Mouse (Mus musculus) spleen, adult 2 months (tissue): ENCODE data around the gene Hoxa9. TPM values are rescaled to one million over a fixed set of nuclear protein-coding genes. Genes with fewer than 3 reads are reported as not detected.

Experiments
- DNase-seq, 2 experiments: peaks; one replicate each; pipeline versions ENCODE4 v3.0.0 to v3.0.0-alpha.2; 2012 to 2021; ENCODE audit warnings: low spot score in 2 of 2, low read depth in 1 of 2
- H3K27ac ChIP-seq: fragments of 200-500 bp; 2 replicates; pipeline ENCODE4 v1.5.1; 2012; ENCODE audit warnings: low read length, inconsistent platforms; ENCODE audit not compliant: insufficient read depth
- H3K27me3 ChIP-seq: fragments of 200-500 bp; 2 replicates; pipeline ENCODE4 v1.6.1; 2012; ENCODE audit warnings: mild to moderate bottlenecking, moderate library complexity, low read length, inconsistent platforms; ENCODE audit not compliant: control insufficient read depth, insufficient read depth
- H3K36me3 ChIP-seq: fragments of 200-500 bp; 2 replicates; pipeline ENCODE4 v1.6.1; 2012; ENCODE audit warnings: mild to moderate bottlenecking, low read length, inconsistent platforms; ENCODE audit not compliant: control insufficient read depth, insufficient read depth
- H3K4me1 ChIP-seq: fragments of 200-500 bp; 2 replicates; pipeline ENCODE4 v1.6.1; 2011; ENCODE audit warnings: inconsistent platforms; ENCODE audit not compliant: control insufficient read depth, insufficient read depth, insufficient read length
- H3K4me3 ChIP-seq: fragments of 200-500 bp; 2 replicates; pipeline ENCODE4 v1.5.1; 2011; ENCODE audit warnings: mild to moderate bottlenecking, inconsistent platforms; ENCODE audit not compliant: insufficient read depth, insufficient read length; ENCODE audit errors: extremely low read depth
- CTCF ChIP-seq: fragments of 200-500 bp; IDR thresholded peaks from 2 replicates; pipeline ENCODE4 v1.5.1; 2011; ENCODE audit warnings: mild to moderate bottlenecking, inconsistent platforms; ENCODE audit not compliant: insufficient read depth, insufficient read length, insufficient replicate concordance; ENCODE audit errors: extremely low read depth
- POLR2A ChIP-seq: fragments of 200-500 bp; IDR thresholded peaks from 2 replicates; pipeline ENCODE4 v1.6.1; 2011; ENCODE audit warnings: low read depth, low read length, inconsistent platforms
- WGBS: fragments of 180-500 bp; shearing (Covaris S2); methylation state at CpG from one replicate; pipeline ENCODE4 v1.1.7; 2018; 5-methylcytosine and 5-hydroxymethylcytosine counted together
- polyA plus RNA-seq: library from polyadenylated mRNA; depleted of rRNA; stranded (reverse); fragments of >200 nt; gene quantifications from 2 replicates; pipeline ENCODE4 v1.2.3, GENCODE M21; 2012

Gene Hoxa9
- polyA plus RNA-seq, 1 experiment, result 0.18 TPM

DNA sequence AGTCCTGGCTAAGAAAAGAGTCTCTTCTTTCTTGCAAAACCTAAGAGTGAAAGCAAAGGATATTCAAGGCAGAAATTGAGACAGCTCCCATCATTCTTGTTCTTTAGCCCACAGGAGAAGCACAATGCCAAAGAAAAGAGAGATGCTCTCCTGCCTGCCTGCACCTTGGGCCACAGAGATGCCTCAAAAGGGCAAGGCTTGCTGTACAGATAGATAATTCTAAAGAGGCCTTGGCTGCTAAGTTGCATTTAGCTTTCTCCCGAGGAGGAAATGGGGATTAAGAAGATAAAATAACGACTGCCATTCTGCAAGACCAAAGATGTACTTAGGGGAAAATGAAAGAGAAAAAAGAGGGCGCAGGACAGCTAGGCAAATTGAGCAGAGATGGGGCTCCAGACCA lies 16.0 kb upstream of the Hoxa9 start:
- H3K27ac ChIP-seq, result no peak overlapping the region
- no peak for DNase-seq
- peaks cover 68% of the 10 kb centered on the region for H3K27me3 ChIP-seq
- H3K36me3 ChIP-seq, result no peaks in the 10 kb centered on the region
- 11% methylated on average over 3 of the region's 3 CpGs for WGBS
- TF ChIP-seq CTCF (no peak), POLR2A (no peak)
- no peak overlapping the region for H3K4me3 ChIP-seq
- peaks cover 15% of the 10 kb centered on the region for H3K4me1 ChIP-seq

- Histone ChIP-seq H3K4me1 (peaks cover 15% of the 10 kb centered on the region), H3K36me3 (no peaks in the 10 kb centered on the region), H3K27me3 (peaks cover 69% of the 10 kb centered on the region), H3K4me3 (no peak overlapping the region), H3K27ac (no peak overlapping the region)
- TF ChIP-seq POLR2A, result no peak
- no peak for TF ChIP-seq CTCF
- 1% methylated on average over 26 of the region's 26 CpGs for WGBS
- no peak for DNase-seq
Observed at GRCm38 (mm10) chr6:52246403-52246803, 15.5 kb upstream of the Hoxa9 start.

GRCm38 (mm10) chr6:52245757-52246142 lies 14.9 kb upstream of the Hoxa9 start, which contains the start of gene Hoxa11:
Gene Hoxa11, minus strand, starts transcription at chr6:52245810.
- peaks cover 15% of the 10 kb centered on the region for H3K4me1 ChIP-seq
- H3K36me3 ChIP-seq, result no peaks in the 10 kb centered on the region
- H3K4me3 ChIP-seq, result no peak within 1 kb of the TSS; the same call in 1 of the 2 replicates
- TF ChIP-seq CTCF (no peak), POLR2A (no peak)
- 4% methylated on average over 20 of the region's 20 CpGs for WGBS
- no peak within 1 kb of the TSS for H3K27ac ChIP-seq
- peaks cover 66% of the 10 kb centered on the region for H3K27me3 ChIP-seq
- DNase-seq, result no peak

DNA sequence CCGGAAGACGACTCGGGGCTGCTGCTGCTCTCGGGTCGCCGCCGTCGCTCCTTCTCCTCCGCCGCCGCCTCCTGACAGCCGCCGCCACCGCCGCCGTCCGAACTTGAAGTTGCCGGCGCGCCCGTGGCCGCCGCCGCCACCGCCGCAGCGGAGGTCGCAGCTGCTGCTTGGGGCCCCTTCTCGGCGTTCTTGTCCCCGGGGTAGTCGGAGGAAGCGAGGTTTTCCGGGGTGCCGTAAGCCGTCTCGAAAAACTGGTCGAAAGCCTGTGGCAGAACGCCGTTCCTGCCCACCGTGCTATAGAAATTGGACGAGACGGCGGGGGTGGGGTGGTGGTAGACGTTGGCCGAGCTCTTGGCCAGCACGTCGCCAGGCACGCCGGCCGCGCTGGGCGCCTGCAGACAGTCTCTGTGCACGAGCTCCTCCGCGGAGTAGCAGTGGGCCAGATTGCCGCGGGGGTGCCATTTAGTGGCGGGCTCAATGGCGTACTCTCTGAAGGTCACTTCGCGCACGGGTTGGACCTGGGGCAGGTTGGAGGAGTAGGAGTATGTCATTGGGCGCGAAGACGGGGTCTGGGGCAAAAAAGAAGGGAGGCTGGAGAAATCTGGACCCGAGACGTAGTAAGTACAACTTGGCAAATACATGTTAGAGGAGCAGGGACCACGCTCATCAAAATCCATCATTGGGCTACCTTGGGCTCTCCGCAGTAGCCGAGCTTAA lies 14.3 kb upstream of the Hoxa9 start:
- WGBS, result 3% methylated on average over 71 of the region's 71 CpGs
- TF ChIP-seq CTCF, result no peak
- TF ChIP-seq POLR2A, result no peak
- Histone ChIP-seq H3K4me3 (no peak overlapping the region; the same call in 1 of the 2 replicates), H3K27ac (no peak overlapping the region), H3K36me3 (no peaks in the 10 kb centered on the region), H3K4me1 (peaks cover 15% of the 10 kb centered on the region), H3K27me3 (peaks cover 67% of the 10 kb centered on the region)
- no peak for DNase-seq

GRCm38 (mm10) chr6:52244471-52245039 lies 13.7 kb upstream of the Hoxa9 start:
- H3K27me3 ChIP-seq, result peaks cover 72% of the 10 kb centered on the region
- no peak overlapping the region for H3K27ac ChIP-seq
- H3K4me1 ChIP-seq, result peaks cover 15% of the 10 kb centered on the region
- no peak overlapping the region; the same call in 1 of the 2 replicates for H3K4me3 ChIP-seq
- DNase-seq, result no peak
- no peaks in the 10 kb centered on the region for H3K36me3 ChIP-seq
- 4% methylated on average over 23 of the region's 23 CpGs for WGBS
- no peak for TF ChIP-seq POLR2A
- TF ChIP-seq CTCF, result no peak

GRCm38 (mm10) chr6:52243681-52244121 lies 12.8 kb upstream of the Hoxa9 start:
- Histone ChIP-seq H3K4me1 (peaks cover 10% of the 10 kb centered on the region), H3K4me3 (no peak overlapping the region), H3K36me3 (no peaks in the 10 kb centered on the region), H3K27me3 (peaks cover 67% of the 10 kb centered on the region), H3K27ac (no peak overlapping the region)
- no peak for TF ChIP-seq POLR2A
- no peak for DNase-seq
- 20% methylated on average over 12 of the region's 12 CpGs for WGBS

- no peak for DNase-seq
Observed at GRCm38 (mm10) chr6:52242801-52243332, 12.0 kb upstream of the Hoxa9 start.

More at GRCm38 (mm10) chr6:52242801-52243332, 12.0 kb upstream of the Hoxa9 start:
- H3K36me3 ChIP-seq, result no peaks in the 10 kb centered on the region
- no peak overlapping the region for H3K4me3 ChIP-seq
- peaks cover 10% of the 10 kb centered on the region for H3K4me1 ChIP-seq
- no peak for TF ChIP-seq CTCF
- TF ChIP-seq POLR2A, result no peak
- 39% methylated on average over 4 of the region's 4 CpGs for WGBS
- no peak overlapping the region for H3K27ac ChIP-seq
- peaks cover 62% of the 10 kb centered on the region for H3K27me3 ChIP-seq
